Mouse (Mus musculus): ENCODE measurements around the gene Cacna1a.

Cacna1a gene

DNA sequence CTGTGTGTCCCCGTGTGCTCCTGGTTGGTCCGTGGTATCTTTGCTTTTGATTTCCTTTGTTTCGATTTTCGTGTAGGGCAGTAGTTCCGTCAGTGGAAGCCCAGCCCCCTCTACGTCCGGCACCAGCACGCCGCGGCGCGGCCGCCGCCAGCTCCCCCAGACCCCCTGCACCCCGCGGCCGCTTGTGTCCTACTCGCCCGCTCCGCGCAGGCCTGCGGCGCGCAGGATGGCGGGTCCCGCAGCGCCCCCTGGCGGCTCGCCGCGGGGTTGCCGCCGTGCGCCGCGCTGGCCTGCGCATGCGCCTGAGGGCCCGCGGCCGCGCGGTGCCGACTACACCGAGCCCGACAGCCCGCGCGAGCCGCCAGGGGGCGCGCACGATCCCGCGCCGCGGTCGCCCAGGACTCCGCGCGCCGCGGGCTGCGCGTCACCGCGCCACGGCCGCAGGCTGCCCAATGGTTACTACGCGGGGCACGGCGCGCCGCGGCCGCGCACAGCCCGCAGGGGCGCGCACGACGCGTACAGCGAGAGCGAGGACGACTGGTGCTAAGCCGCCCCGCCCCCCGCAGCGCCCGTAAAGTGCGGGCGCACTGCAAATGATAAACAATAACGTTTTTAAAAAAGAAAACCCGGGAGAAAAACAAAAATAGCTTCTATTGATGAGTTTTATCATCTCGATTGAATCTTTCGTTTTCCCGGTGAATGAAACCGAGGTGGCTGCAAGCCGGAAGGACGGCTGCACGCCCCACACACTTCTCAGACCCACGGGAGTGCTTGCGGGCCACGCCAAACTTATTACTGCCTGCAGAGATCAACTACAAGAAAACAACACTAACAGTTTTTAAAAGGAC, 251.1 kb downstream of the Cacna1a start:
- peak; percentile 96 to 97 for DNase-seq

DNA sequence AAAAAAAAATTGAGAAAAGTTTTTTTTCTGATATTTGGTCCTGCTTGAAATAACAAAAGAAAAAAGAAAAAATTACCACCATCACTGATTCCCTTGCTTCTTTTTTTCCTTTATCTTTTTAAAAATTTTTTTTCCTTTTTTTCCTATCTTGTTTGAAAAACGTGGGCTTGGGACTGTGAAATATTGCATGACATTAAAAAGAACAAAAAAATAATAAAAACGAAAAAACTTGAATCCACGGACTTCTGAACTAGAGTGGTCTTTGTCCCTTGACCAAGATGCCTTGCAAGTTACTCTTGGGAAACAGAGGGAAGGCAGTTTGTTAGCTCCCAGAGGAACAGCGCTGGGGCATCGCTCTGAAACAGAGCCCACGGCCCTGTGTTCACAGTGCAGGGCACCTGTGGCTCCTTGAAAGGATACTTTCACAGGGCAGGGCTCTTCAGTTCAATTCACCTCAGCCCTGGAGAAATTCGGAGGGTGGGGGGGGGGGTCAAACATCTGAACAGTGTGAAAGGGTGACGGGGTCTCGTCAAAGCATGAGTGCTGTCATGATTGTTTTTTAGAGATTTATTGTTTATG, 251.9 kb downstream of the Cacna1a start:
- no peak for DNase-seq

GRCm38 (mm10) chr8:84640617-84641294, 252.5 kb downstream of the Cacna1a start:
- no peak for DNase-seq

DNA sequence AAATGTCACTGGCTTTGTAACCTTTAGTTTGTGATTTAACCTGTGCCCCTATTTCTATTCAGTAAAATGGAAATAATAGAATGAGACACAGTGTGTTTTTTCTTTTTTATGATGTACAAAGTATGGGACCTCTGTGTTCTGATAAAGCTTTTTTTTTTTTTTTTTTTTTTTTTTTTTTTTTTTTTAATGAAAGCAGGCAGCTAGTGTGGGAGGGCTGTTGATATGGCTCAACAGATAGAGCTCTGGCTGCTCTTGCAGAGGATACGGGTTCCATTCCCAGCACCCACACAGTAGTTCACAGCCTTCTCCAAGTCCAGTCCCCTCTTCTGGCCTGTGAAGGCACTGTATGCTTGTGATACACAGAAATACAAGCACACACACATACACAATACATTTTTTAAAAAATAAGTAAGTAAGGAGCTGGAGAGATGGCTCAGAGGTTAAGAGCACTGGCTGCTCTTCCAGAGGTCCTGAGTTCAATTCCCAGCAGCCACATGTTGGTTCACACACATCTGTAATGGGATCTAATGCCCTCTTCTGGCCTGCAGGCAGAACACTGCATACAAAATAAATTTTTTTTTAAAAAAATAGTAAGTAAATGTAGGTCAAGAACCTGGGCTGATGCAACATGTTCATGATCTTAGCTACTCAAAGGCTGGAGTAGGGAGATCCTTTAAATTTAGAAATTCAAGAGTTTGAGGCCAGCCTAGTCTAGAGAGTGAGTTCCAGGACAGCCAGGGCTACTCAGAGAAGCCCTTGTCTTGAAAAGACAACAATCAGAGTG, 253.5 kb downstream of the Cacna1a start:
- no peak for DNase-seq

DNA sequence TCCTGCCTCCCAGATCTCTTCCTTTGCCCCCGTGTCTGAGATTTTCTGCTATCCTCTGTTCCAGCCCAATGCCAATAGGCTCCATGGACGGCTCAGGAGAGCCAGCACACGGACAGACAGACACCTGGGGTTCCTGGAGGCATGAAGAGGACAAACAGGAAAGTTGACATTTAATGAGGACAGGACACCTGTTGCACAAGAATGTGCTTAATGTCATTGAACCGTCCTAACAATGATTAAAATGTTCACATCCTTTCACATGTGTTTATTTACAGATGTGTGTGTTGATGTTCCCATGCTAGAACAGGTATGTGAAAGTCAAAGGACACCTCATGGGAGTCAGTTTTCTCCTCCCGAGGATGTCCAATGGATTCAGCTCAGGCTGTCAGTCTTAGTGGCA, 254.8 kb downstream of the Cacna1a start:
- DNase-seq: no peak

GRCm38 (mm10) chr8:84646800-84647199, 258.6 kb downstream of the Cacna1a start:
- DNase-seq: peak in 1 of 2 experiments; percentile 55

DNA sequence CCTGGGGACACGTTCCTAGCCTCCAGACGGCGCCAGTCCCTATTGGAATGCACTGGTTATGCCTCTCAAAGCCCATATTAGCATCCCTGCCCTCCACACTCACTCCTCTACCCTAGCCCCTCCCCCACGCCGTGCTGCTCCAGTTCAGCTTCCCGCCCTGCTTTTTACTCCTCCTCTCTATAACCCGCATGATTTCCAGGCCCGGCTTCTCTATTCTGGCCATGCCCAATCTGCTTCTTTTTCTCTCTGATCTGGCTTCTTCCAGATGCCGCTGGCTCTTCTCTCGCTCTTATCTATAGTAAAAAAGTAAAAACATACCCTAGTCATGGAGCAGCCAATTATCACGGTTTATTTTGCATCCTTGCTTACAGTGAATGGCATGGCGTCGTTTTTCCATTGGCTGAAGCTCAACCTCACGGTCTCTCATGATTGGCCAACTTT, 259.2 kb downstream of the Cacna1a start:
- DNase-seq: peak; percentile 73 to 75

DNA sequence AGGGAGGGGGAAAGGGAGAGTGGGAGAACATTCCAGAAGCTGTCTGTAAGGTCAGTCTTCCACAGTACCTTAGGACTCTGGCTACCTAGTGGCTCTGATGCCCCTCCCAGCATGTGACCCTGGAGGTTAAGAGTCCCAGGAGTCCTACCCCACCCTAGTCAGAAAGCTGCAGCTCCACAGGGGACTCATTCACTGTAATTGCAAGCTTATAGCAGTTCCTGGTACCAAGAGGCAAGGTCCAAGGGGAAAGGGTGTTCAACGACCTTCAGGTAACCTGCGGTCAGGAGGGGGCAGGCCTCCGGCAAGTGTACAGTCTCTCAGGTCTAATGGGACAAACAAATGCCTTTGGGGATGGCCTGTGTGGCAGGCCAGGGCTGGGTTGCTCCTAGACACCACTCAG, 262.0 kb downstream of the Cacna1a start:
- DNase-seq: no peak

- DNase-seq: no peak
Observed at GRCm38 (mm10) chr8:84653092-84653631, 264.9 kb downstream of the Cacna1a start.

DNA sequence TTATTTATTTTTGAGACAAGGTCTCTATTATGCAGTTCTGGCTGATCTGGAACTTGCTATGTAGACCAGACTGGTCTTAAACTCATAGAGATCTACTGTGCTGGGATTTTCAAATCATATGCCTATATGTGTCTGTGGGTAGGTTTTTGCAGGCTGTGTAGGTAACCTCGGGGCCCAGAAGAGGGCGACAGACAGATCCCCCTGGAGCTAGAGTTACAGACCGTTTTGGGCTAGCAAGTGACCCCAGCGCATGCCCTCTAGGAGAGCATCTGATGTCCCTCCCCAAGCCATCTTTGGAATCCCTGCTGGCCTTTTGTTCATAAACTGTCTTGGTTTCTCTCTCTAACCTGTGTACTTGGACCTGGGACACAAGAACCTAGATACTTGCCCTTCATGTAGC, 266.4 kb downstream of the Cacna1a start:
- no peak for DNase-seq

DNA sequence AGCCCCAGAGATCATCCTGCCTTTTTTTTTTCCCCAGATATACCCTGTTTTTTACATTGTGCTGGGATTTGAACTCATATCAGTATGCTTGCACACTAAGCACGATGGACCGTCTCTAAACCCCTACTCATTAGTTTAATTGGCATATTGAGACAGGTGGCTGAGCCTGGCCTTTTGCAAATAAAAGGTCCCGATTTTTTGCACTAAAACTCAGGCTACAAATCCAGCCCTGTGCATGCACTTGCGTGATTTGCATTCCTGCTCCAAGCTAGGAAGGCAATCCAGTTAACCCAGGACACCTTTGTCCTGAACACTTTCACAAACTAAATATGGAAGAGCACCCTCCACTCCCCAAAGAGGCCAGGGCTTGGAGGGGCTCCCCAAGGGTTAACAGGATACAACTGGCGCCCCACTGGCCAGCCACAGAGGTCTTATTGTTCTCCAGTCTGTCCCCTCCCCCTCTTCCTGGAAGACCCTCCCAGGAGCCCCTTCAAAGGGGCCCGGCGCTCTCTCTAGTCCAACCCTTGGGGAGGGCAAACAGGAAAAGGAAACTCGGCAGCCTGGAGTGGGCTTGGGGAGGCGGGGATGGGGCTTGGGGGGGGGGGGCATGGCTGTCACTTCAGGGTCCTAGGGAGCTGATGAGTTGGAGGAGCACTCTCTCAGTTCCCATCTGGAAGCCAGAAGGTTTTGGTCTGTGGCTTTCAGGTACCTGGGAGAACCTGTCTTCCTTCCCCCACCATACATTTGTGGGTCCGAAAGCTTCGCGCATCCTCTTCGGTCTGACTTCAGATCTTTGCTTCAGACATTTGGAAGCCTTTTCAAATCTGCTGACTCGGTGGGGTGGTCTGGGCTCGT, 267.3 kb downstream of the Cacna1a start:
- no peak for DNase-seq

DNA sequence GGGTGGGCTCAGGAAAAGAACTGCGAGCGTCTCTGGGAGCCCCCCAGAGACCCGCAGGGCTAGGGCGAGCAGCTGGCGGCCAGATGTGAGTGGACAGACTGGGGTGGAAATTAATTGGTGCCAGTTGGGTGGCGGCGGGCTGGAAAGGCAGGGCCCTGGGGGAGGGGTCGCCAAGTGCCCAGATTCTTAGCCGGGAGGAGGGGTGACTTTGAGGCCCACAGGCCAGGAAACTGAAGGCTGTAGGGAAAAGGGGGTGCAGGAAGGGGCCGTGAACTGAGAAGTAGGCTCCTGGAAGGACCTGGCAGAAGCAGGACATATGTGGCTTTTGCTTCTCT, 267.9 kb downstream of the Cacna1a start:
- DNase-seq: peak; percentile 42 to 54

DNA sequence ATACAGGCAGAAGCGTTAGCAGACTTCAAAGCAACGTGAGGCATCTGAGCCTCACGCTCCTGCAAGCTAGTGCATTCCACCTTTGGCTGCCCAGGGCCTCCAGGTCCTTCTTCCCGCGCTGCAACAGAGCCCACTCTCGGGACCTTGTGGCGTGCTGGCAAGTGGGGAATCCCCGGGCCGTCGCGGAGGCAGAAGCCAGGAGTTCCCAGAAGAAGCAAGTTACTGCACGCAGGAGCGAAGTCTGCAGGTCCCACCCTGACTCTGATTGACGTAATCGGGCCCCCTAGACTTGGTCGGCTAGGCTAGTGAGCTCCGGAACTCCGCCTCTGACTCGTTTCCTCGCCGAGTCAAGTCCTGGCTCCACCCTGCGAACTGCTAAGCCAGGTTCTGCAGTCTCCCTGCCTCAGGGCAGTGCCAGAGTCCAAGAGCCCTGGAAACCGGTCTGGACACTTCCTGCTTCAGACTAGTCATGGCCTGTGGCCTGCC, 268.4 kb downstream of the Cacna1a start:
- DNase-seq: peak; percentile 63 to 66

DNA sequence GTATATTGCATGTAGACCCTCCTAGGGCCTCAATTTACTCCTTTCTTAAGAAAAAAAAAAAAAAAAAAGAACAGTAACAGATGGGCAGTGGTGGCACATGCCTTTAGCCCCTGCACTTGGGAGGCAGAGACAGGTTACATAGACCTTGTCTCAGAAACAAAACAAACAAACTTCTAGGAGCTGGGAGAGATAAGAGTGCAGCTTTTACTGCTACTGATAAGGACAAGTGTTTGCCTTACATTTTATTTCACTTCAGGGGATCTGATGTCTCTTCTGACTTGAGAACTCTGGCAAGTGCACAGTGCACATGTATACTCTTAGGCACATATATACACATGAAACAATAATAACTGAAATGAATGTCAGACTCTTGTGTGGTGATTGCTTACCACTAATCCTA, 269.0 kb downstream of the Cacna1a start:
- DNase-seq: no peak

GRCm38 (mm10) chr8:84657680-84658079, 269.4 kb downstream of the Cacna1a start:
- DNase-seq: no peak

DNA sequence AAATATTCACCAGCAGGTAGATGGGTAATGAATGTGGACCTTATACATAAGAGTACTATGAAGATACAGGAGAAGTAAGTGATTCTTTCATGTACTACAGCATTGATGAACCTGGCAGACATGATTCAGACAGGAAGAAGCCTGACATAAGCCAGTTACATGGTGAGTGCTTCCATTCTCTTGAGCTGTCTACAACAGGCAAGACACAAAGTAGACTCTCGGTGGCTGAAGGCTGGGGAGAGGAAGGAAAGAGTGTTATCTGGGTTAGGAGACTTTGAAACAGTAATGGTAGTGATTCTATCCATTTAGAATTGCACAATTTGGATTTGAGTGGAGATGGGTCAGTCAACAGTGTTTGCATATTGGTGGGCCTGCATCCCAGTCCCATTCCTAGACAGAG, 270.7 kb downstream of the Cacna1a start:
- no peak for DNase-seq

- DNase-seq: peak; percentile 37 to 41
Observed at GRCm38 (mm10) chr8:84659936-84660818, 271.9 kb downstream of the Cacna1a start.

GRCm38 (mm10) chr8:84660819-84661457, 272.7 kb downstream of the Cacna1a start:
- DNase-seq: peak; percentile 65 to 70

DNA sequence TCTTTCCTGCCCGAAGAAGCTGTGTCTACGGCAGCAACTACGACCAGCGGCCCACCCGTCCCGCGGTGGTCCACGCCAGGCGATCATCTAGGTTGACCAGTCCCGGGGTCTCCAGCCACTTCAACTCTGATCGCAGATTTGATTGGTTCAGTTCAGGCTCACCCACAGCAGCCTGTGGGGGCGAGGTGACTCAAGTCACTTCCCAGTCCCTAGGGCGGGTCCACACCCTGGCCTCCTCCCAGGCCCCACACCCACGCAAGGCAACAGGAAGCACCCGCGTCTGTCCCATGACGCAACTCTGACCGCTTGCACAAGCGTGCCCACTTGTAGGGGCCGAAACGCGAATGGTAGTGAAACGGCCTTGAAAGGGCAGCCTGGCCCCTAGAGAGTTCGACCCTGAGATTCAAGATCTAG, 273.2 kb downstream of the Cacna1a start:
- peak; percentile 72 for DNase-seq

GRCm38 (mm10) chr8:84661961-84662571, 273.8 kb downstream of the Cacna1a start:
- DNase-seq: peak; percentile 74 to 78
